Mouse (Mus musculus): ENCODE results near the gene Bcdin3d.

Gene Bcdin3d

DNA sequence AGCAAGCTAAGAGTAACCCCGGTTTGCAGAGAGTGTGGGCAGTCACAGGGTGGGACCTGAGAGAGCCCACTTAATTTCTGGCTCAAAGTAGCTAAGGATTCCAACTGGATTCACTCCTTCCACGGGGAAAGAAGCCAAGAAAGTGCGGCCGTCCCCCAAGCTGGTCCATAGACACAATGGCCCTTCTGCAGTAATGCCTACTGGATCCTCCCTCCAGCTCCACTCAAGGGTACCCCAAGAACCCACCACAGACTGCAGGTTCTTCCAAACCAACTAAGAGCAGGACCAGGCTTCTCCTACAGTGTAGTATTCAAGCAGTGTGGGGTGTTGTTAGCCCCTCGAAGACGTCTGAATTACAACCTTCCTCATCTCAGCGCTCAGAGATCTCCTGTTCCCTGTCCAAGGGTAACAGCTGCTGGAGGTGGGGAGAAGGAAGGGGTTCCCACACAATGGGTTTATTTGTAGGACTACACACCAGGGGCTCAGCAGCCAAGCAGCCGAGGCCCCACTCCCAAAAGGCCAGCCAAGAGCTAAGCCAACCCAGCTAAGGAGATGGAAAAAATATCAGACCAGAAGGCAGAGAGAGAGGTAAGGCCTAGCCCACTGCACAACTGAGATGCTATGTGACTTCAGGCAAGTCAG, 33.6 kb downstream of the Bcdin3d start:
- no peak for DNase-seq (ENCODE audit: low read depth, low spot score)

DNA sequence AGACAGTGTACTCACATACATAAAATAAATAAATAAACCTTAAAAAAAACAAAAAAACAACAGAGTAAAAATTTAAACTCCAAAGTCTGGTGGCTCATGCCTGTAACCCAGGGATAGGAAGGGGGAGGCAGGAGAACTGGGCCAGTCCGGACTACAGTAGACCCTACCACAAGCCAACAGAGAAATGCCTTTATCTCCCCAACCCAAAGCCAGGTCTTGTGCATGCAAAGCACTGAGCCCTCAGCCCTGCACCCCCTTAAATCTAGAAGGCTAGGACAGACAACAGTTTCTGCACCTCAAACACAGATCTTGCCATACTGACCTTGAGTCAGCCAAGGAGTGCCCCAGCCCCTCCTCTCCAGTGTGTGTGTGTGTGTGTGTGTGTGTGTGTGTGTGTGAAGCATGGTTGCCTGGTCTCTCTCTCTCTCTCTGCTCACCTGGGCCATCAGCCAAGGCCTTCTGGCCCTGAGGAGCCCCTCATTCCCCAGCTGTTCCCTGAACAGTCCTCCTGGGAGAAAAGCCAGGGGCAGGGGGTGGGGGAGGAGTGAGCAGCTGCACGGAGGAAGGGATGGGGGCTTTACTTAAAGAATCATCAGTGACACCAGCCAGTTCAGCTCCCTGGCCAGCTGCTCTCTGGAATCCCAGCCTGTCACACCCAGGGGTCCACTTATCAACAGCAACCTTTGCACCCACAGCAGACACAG, 34.3 kb downstream of the Bcdin3d start:
- DNase-seq (ENCODE audit: low read depth, low spot score) = no peak

GRCm38 (mm10) chr15:99438966-99439698, 35.4 kb downstream of the Bcdin3d start:
- no peak for DNase-seq (ENCODE audit: low read depth, low spot score)

GRCm38 (mm10) chr15:99433913-99434312, 40.6 kb downstream of the Bcdin3d start:
- DNase-seq (ENCODE audit: low read depth, low spot score) = no peak

GRCm38 (mm10) chr15:99433081-99433718, 41.3 kb downstream of the Bcdin3d start:
- DNase-seq (ENCODE audit: low read depth, low spot score) = no peak

DNA sequence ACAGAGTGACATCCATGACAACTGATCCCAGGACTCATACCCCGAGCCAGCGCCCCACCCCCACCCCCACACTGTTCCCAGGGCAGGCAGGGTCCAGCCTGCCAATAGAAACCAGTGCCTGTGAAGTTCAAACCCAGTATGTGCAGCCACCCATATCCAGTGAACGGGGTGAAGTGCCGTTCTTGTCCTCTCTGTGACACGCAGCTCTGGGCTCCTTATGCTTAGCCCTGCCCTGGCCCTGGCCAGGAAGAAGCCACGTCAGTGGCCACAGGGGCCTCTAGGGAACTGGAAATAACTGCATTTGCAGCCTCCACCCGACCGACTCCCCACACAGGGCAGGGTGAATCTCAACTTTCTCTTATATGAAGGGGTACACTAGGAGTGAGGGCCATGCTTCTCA, 42.6 kb downstream of the Bcdin3d start:
- DNase-seq (ENCODE audit: low read depth, low spot score) = no peak

DNA sequence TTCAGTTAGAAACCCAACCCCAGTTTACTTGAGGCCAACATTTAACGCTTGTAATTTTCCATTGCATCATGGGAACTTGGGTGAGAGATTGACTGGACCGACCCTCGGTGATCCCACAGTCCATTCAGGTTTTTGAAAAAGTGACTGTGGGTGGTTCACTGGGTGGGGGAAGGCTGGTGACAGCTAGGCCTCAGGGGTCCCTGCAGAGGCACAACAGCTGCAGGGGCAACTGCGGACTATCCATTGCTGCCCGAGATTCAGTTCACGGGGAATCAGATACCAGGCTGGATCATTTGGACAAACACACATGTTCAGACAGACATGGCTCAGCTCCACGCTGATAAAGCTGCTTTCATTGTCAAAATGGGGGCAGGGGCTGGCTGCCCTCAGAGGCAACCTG, 43.0 kb downstream of the Bcdin3d start:
- DNase-seq (ENCODE audit: low read depth, low spot score) = no peak

GRCm38 (mm10) chr15:99431063-99431462, 43.5 kb downstream of the Bcdin3d start:
- DNase-seq (ENCODE audit: low read depth, low spot score) = no peak

- no peak for DNase-seq (ENCODE audit: low read depth, low spot score)
These were observed 44.1 kb downstream of the Bcdin3d start for GRCm38 (mm10) chr15:99430394-99430793.

- DNase-seq (ENCODE audit: low read depth, low spot score) = no peak
These were observed 50.6 kb downstream of the Bcdin3d start for GRCm38 (mm10) chr15:99423884-99424283.

- no peak for DNase-seq (ENCODE audit: low read depth, low spot score)
These were observed 51.4 kb downstream of the Bcdin3d start for GRCm38 (mm10) chr15:99423131-99423530.

GRCm38 (mm10) chr15:99422551-99422950, 52.0 kb downstream of the Bcdin3d start:
- no peak for DNase-seq (ENCODE audit: low read depth, low spot score)

GRCm38 (mm10) chr15:99421676-99422075, 52.9 kb downstream of the Bcdin3d start:
- no peak for DNase-seq (ENCODE audit: low read depth, low spot score)

DNA sequence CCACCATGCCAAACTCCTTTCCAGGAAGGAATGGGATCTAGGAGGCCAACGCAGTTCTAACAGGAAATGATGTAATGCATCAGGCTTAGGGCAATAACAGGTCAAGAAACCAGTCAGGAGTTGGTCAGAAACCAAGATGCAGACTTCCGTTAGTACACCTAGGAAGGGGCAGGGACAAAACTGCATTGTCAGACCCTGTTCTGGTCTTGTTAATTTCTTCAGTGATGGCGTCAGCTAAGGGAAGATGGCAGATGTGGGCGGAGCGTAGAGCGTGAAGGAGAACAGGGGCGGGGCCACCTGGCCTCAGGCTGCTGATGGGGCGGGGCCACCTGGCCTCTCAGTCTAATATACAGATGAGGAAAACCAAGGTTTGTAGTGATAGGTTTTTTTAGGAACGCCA, 53.4 kb downstream of the Bcdin3d start:
- peak; percentile 70 for DNase-seq (ENCODE audit: low read depth, low spot score)

DNA sequence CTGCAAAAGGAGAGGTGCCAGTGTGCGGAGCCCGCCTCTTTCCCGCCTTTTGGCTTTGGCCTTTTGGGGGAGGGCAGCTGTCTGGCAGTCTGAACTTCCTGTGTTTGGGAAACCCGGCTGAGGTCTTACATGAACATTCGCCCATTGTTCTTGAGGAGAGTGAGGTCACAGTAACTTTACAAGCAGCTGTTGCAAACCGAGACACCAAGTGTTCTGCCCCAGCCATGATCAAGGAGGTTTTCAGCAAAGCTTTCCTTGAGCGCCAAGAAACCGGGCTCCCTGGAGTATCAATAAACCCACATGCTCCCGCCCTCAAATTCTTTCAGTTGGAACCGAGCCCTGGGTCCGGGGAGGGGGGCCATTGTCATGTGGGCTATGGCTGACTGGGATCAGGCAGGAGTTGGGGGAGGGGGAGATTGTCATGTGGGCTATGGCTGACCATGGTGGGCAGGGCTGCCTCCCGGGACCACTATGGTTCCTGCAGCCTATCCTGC, 54.0 kb downstream of the Bcdin3d start:
- DNase-seq (ENCODE audit: low read depth, low spot score) = no peak

DNA sequence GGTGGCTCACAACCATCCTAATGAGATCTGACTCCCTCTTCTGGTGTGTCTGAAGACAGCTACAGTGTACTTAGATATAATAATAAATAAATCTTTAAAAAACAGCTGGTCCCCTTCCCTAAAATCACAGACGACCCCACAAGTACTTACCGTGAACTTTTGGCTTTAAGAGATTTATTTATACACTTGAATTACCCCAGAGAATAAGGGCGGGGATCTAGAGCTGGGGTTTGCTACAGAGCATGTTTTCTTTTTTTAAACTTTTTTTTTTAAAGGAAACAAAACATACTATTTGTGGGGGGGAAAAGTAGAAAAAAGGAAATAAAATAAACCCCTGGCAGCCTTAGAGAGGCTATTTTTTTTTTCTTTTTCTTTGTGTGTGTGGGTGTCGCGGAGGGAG, 54.4 kb downstream of the Bcdin3d start:
- no peak for DNase-seq (ENCODE audit: low read depth, low spot score)
